Mouse (Mus musculus): ENCODE results near the gene Snrpg. TPM values are rescaled to one million over a fixed set of nuclear protein-coding genes. Genes with fewer than 3 reads are reported as not detected.

Snrpg gene
- 234 and 251 TPM in 2 replicates for polyA plus RNA-seq (2015; fragmentation: Nextera tagmentation; extraction: Ambion mirVana)

- H3K4me2 ChIP-seq (replicated peaks; ENCODE audit: low read depth, low read length): peak within 1 kb of the TSS; percentile 78
- WGBS: 15% methylated on average over 15 of the region's 15 CpGs
- H3K4me1 ChIP-seq (ENCODE audit: insufficient read depth, low read depth, low read length): peaks cover 3% of the 10 kb centered on the region; the same call in 1 of the 2 replicates
- no peaks in the 10 kb centered on the region for H3K36me3 ChIP-seq (ENCODE audit: insufficient read depth, low read length)
- DNase-seq (ENCODE audit: low spot score): peak; percentile 17
- no peak; the same call in 1 of the 2 replicates for TF ChIP-seq EP300 (IDR thresholded peaks at IDR 0.05)
- no peak for TF ChIP-seq CTCF (IDR thresholded peaks at IDR 0.05)
- H3K27me3 ChIP-seq (replicated peaks; ENCODE audit: insufficient read depth, low read length): no peaks in the 10 kb centered on the region
- H3K27ac ChIP-seq (ENCODE audit: low read length): peak within 1 kb of the TSS; percentile 69
- peak within 1 kb of the TSS; percentile 79 for H3K4me3 ChIP-seq (ENCODE audit: low read depth, low read length)
- H3K9ac ChIP-seq (replicated peaks; ENCODE audit: low read depth): peak within 1 kb of the TSS; percentile 92
- no peaks in the 10 kb centered on the region for H3K9me3 ChIP-seq (ENCODE audit: low read length)
- ATAC-seq: peak; percentile 16
These were observed at the start of gene Snrpg for GRCm38 (mm10) chr6:86370764-86371339. TSS of gene Snrpg (plus strand) at chr6:86371304.

- H3K9me3 ChIP-seq (ENCODE audit: low read length): no peaks in the 10 kb centered on the region
- H3K4me2 ChIP-seq (replicated peaks; ENCODE audit: low read depth, low read length): no peak overlapping the region
- H3K4me1 ChIP-seq (ENCODE audit: insufficient read depth, low read depth, low read length): no peaks in the 10 kb centered on the region
- WGBS: 79% methylated on average over 5 of the region's 5 CpGs
- no peak for ATAC-seq
- no peak overlapping the region for H3K27ac ChIP-seq (ENCODE audit: low read length)
- no peak overlapping the region for H3K9ac ChIP-seq (replicated peaks; ENCODE audit: low read depth)
- no peak overlapping the region for H3K4me3 ChIP-seq (ENCODE audit: low read depth, low read length)
- TF ChIP-seq CTCF (IDR thresholded peaks at IDR 0.05) (no peak), EP300 (IDR thresholded peaks at IDR 0.05) (no peak)
- no peaks in the 10 kb centered on the region for H3K27me3 ChIP-seq (replicated peaks; ENCODE audit: insufficient read depth, low read length)
- H3K36me3 ChIP-seq (ENCODE audit: insufficient read depth, low read length): no peaks in the 10 kb centered on the region
- no peak for DNase-seq (ENCODE audit: low spot score)
These were observed 49.0 kb upstream of the Snrpg start for GRCm38 (mm10) chr6:86322031-86322563.

GRCm38 (mm10) chr6:86322991-86323390 lies 48.1 kb upstream of the Snrpg start:
- Histone ChIP-seq H3K27me3 (replicated peaks; ENCODE audit: insufficient read depth, low read length) (no peaks in the 10 kb centered on the region), H3K4me3 (ENCODE audit: low read depth, low read length) (no peak overlapping the region), H3K4me2 (replicated peaks; ENCODE audit: low read depth, low read length) (no peak overlapping the region), H3K9ac (replicated peaks; ENCODE audit: low read depth) (no peak overlapping the region), H3K4me1 (ENCODE audit: insufficient read depth, low read depth, low read length) (no peaks in the 10 kb centered on the region), H3K36me3 (ENCODE audit: insufficient read depth, low read length) (no peaks in the 10 kb centered on the region), H3K9me3 (ENCODE audit: low read length) (no peaks in the 10 kb centered on the region), H3K27ac (ENCODE audit: low read length) (no peak overlapping the region)
- ATAC-seq (no peak), DNase-seq (ENCODE audit: low spot score) (no peak)
- 91% methylated on average over 9 of the region's 9 CpGs for WGBS
- no peak for TF ChIP-seq CTCF (IDR thresholded peaks at IDR 0.05)
- TF ChIP-seq EP300 (IDR thresholded peaks at IDR 0.05): no peak

GRCm38 (mm10) chr6:86324400-86324799 lies 46.7 kb upstream of the Snrpg start:
- Histone ChIP-seq H3K4me2 (replicated peaks; ENCODE audit: low read depth, low read length) (no peak overlapping the region), H3K4me1 (ENCODE audit: insufficient read depth, low read depth, low read length) (no peaks in the 10 kb centered on the region), H3K9ac (replicated peaks; ENCODE audit: low read depth) (no peak overlapping the region), H3K27ac (ENCODE audit: low read length) (no peak overlapping the region), H3K36me3 (ENCODE audit: insufficient read depth, low read length) (no peaks in the 10 kb centered on the region), H3K27me3 (replicated peaks; ENCODE audit: insufficient read depth, low read length) (no peaks in the 10 kb centered on the region), H3K9me3 (ENCODE audit: low read length) (no peaks in the 10 kb centered on the region), H3K4me3 (ENCODE audit: low read depth, low read length) (no peak overlapping the region)
- ATAC-seq: no peak
- no peak for DNase-seq (ENCODE audit: low spot score)
- 89% methylated on average over 3 of the region's 3 CpGs for WGBS
- TF ChIP-seq CTCF (IDR thresholded peaks at IDR 0.05): no peak

- no peak for TF ChIP-seq EP300 (IDR thresholded peaks at IDR 0.05)
- TF ChIP-seq CTCF (IDR thresholded peaks at IDR 0.05): no peak; the same call in 1 of the 2 replicates
- Histone ChIP-seq H3K27me3 (replicated peaks; ENCODE audit: insufficient read depth, low read length) (no peaks in the 10 kb centered on the region), H3K4me3 (ENCODE audit: low read depth, low read length) (no peak overlapping the region), H3K9ac (replicated peaks; ENCODE audit: low read depth) (no peak overlapping the region), H3K36me3 (ENCODE audit: insufficient read depth, low read length) (no peaks in the 10 kb centered on the region), H3K4me2 (replicated peaks; ENCODE audit: low read depth, low read length) (no peak overlapping the region), H3K9me3 (ENCODE audit: low read length) (no peaks in the 10 kb centered on the region), H3K4me1 (ENCODE audit: insufficient read depth, low read depth, low read length) (no peaks in the 10 kb centered on the region), H3K27ac (ENCODE audit: low read length) (no peak overlapping the region)
- DNase-seq (ENCODE audit: low spot score) (peak; percentile 53), ATAC-seq (no peak; the same call in 1 of the 2 replicates)
- 67% methylated on average over 5 of the region's 5 CpGs for WGBS
These were observed 45.5 kb upstream of the Snrpg start for GRCm38 (mm10) chr6:86325646-86326045.

GRCm38 (mm10) chr6:86326866-86327265 lies 44.2 kb upstream of the Snrpg start:
- Histone ChIP-seq H3K4me3 (ENCODE audit: low read depth, low read length) (no peak overlapping the region), H3K36me3 (ENCODE audit: insufficient read depth, low read length) (no peaks in the 10 kb centered on the region), H3K9me3 (ENCODE audit: low read length) (no peaks in the 10 kb centered on the region), H3K27me3 (replicated peaks; ENCODE audit: insufficient read depth, low read length) (no peaks in the 10 kb centered on the region), H3K4me2 (replicated peaks; ENCODE audit: low read depth, low read length) (no peak overlapping the region), H3K27ac (ENCODE audit: low read length) (no peak overlapping the region), H3K9ac (replicated peaks; ENCODE audit: low read depth) (no peak overlapping the region), H3K4me1 (ENCODE audit: insufficient read depth, low read depth, low read length) (no peaks in the 10 kb centered on the region)
- 83% methylated on average over 18 of the region's 18 CpGs for WGBS
- no peak for DNase-seq (ENCODE audit: low spot score)
- TF ChIP-seq CTCF (IDR thresholded peaks at IDR 0.05) (no peak), EP300 (IDR thresholded peaks at IDR 0.05) (no peak)
- ATAC-seq: no peak
